Mouse (Mus musculus) heart, embryonic 16.5 days (tissue): Measurements from ENCODE around the gene Brwd1. TPM values are rescaled to one million over a fixed set of nuclear protein-coding genes. Genes with fewer than 3 reads are reported as not detected.

Source experiments
- ATAC-seq: fragments of 200-750 bp; cut with Nextera tagmentation; replicated peaks from 2 replicates; pipeline ENCODE4 v1.8.0; 2017; ENCODE audit warnings: moderate number of reproducible peaks; ENCODE audit not compliant: insufficient read depth, low FRiP score; ENCODE audit errors: extremely low read depth
- H3K27ac ChIP-seq: fragments of 300-500 bp; sonication (generic); 2 replicates; pipeline ENCODE4 v1.5.1; 2014; ENCODE audit warnings: mild to moderate bottlenecking, low read length, control low read depth, moderate library complexity
- H3K27me3 ChIP-seq: fragments of 300-500 bp; sonication (generic); 2 replicates; pipeline ENCODE4 v1.6.1; 2014; ENCODE audit warnings: low read length, mixed read lengths; ENCODE audit not compliant: control insufficient read depth, insufficient read depth
- H3K36me3 ChIP-seq: fragments of 300-500 bp; sonication (generic); 2 replicates; pipeline ENCODE4 v1.6.1; 2014; ENCODE audit not compliant: control insufficient read depth, insufficient read depth
- H3K4me1 ChIP-seq: fragments of 300-500 bp; sonication (generic); 2 replicates; pipeline ENCODE4 v1.6.1; 2014; ENCODE audit warnings: low read length, mixed read lengths; ENCODE audit not compliant: control insufficient read depth, insufficient read depth
- H3K4me2 ChIP-seq: fragments of 300-500 bp; sonication (generic); 2 replicates; pipeline ENCODE4 v1.6.1; 2014; ENCODE audit warnings: low read depth, mild to moderate bottlenecking, control low read depth, low read length
- H3K4me3 ChIP-seq: fragments of 300-500 bp; sonication (generic); 2 replicates; pipeline ENCODE4 v1.5.1; 2014; ENCODE audit warnings: mild to moderate bottlenecking, control low read depth, low read length
- H3K9ac ChIP-seq: fragments of 300-500 bp; sonication (generic); 2 replicates; pipeline ENCODE4 v1.6.1; 2014; ENCODE audit warnings: low read length, control low read depth
- H3K9me3 ChIP-seq: fragments of 300-500 bp; sonication (generic); replicated peaks from 2 replicates; pipeline ENCODE4 v1.6.1; 2016; ENCODE audit warnings: low read length; ENCODE audit not compliant: control insufficient read depth
- WGBS: fragments of 180-500 bp; shearing (Covaris S2); extraction: QIAGEN DNeasy Blood & Tissue Kit; methylation state at CpG from one replicate; pipeline ENCODE4 v1.1.7; 2014; 5-methylcytosine and 5-hydroxymethylcytosine counted together
- polyA plus RNA-seq: library from polyadenylated mRNA; unstranded; fragments of >200 nt; fragmentation: Nextera tagmentation; extraction: Ambion mirVana; gene quantifications from 2 replicates; pipeline ENCODE4 v1.2.1, GENCODE M21; 2015

Brwd1 gene
- polyA plus RNA-seq, 1 experiment from 2014 or later: 68.3 TPM

GRCm38 (mm10) chr16:96085597-96085996 lies 3.3 kb upstream of the Brwd1 start:
- no peak for ATAC-seq
- Histone ChIP-seq H3K4me3 (no peak overlapping the region), H3K36me3 (no peaks in the 10 kb centered on the region), H3K4me1 (peaks cover 14% of the 10 kb centered on the region), H3K4me2 (no peak overlapping the region), H3K9ac (no peak overlapping the region), H3K27ac (no peak overlapping the region), H3K27me3 (no peaks in the 10 kb centered on the region), H3K9me3 (no peaks in the 10 kb centered on the region)

GRCm38 (mm10) chr16:96083179-96083646 lies 887 bp upstream of the Brwd1 start:
- WGBS: 6% methylated on average over 20 of the region's 20 CpGs
- Histone ChIP-seq H3K36me3 (peaks cover 4% of the 10 kb centered on the region; the same call in 1 of the 2 replicates), H3K4me3 (peak overlapping the region; percentile 91), H3K4me1 (peaks cover 18% of the 10 kb centered on the region), H3K27me3 (no peaks in the 10 kb centered on the region), H3K4me2 (peak overlapping the region; percentile 72), H3K27ac (peak overlapping the region; percentile 98), H3K9me3 (no peaks in the 10 kb centered on the region), H3K9ac (peak overlapping the region; percentile 97)
- ATAC-seq: no peak

GRCm38 (mm10) chr16:96081742-96082241 lies 534 bp downstream of the Brwd1 start:
- Histone ChIP-seq H3K4me3 (peak overlapping the region; percentile 91), H3K9ac (peak overlapping the region; percentile 97), H3K4me2 (peak overlapping the region; percentile 72), H3K27me3 (no peaks in the 10 kb centered on the region), H3K36me3 (peaks cover 4% of the 10 kb centered on the region; the same call in 1 of the 2 replicates), H3K4me1 (peaks cover 18% of the 10 kb centered on the region), H3K27ac (peak overlapping the region; percentile 98), H3K9me3 (no peaks in the 10 kb centered on the region)
- under 1% methylated on average over 59 of the region's 68 CpGs for WGBS
- peak; percentile 20 for ATAC-seq

- peak; percentile 79 for ATAC-seq
- peaks cover 6% of the 10 kb centered on the region; the same call in 1 of the 2 replicates for H3K36me3 ChIP-seq
- no peaks in the 10 kb centered on the region for H3K27me3 ChIP-seq
- H3K4me2 ChIP-seq: peak overlapping the region; percentile 72
- H3K4me1 ChIP-seq: peaks cover 18% of the 10 kb centered on the region
- H3K9ac ChIP-seq: peak overlapping the region; percentile 97
- peak overlapping the region; percentile 98 for H3K27ac ChIP-seq
- under 1% methylated on average over 28 of the region's 28 CpGs for WGBS
- no peaks in the 10 kb centered on the region for H3K9me3 ChIP-seq
- peak overlapping the region; percentile 91 for H3K4me3 ChIP-seq
Observed at GRCm38 (mm10) chr16:96081331-96081730, 995 bp downstream of the Brwd1 start.

- Histone ChIP-seq H3K9me3 (no peaks in the 10 kb centered on the region), H3K27ac (no peak overlapping the region), H3K4me2 (peak overlapping the region; percentile 72; the same call in 1 of the 2 replicates), H3K27me3 (no peaks in the 10 kb centered on the region), H3K4me3 (no peak overlapping the region), H3K36me3 (peaks cover 8% of the 10 kb centered on the region; the same call in 1 of the 2 replicates), H3K4me1 (peaks cover 18% of the 10 kb centered on the region), H3K9ac (no peak overlapping the region)
- ATAC-seq: no peak
- 76% methylated on average over 7 of the region's 7 CpGs for WGBS
Observed at GRCm38 (mm10) chr16:96080524-96080923, 1.8 kb downstream of the Brwd1 start.

GRCm38 (mm10) chr16:96068364-96068763 lies 14.0 kb downstream of the Brwd1 start:
- no peak overlapping the region for H3K4me2 ChIP-seq
- H3K4me3 ChIP-seq: no peak overlapping the region
- H3K27ac ChIP-seq: no peak overlapping the region
- no peak for ATAC-seq
- H3K9ac ChIP-seq: no peak overlapping the region
- no peaks in the 10 kb centered on the region for H3K27me3 ChIP-seq
- no peaks in the 10 kb centered on the region for H3K4me1 ChIP-seq
- H3K36me3 ChIP-seq: peaks cover 55% of the 10 kb centered on the region
- no peaks in the 10 kb centered on the region for H3K9me3 ChIP-seq
- 94% methylated on average over 6 of the region's 6 CpGs for WGBS

- Histone ChIP-seq H3K4me1 (no peaks in the 10 kb centered on the region), H3K27ac (no peak overlapping the region), H3K27me3 (no peaks in the 10 kb centered on the region), H3K36me3 (peaks cover 66% of the 10 kb centered on the region), H3K4me3 (no peak overlapping the region), H3K9ac (no peak overlapping the region), H3K9me3 (no peaks in the 10 kb centered on the region), H3K4me2 (no peak overlapping the region)
- ATAC-seq: no peak
- WGBS: 87% methylated on average over 12 of the region's 12 CpGs
Observed at GRCm38 (mm10) chr16:96066174-96066573, 16.2 kb downstream of the Brwd1 start.

GRCm38 (mm10) chr16:96064649-96065048 lies 17.7 kb downstream of the Brwd1 start:
- Histone ChIP-seq H3K9ac (no peak overlapping the region), H3K4me2 (no peak overlapping the region), H3K4me1 (no peaks in the 10 kb centered on the region), H3K9me3 (no peaks in the 10 kb centered on the region), H3K27me3 (no peaks in the 10 kb centered on the region), H3K4me3 (no peak overlapping the region), H3K27ac (no peak overlapping the region), H3K36me3 (peaks cover 68% of the 10 kb centered on the region)
- ATAC-seq: no peak
- 88% methylated on average over 6 of the region's 6 CpGs for WGBS

GRCm38 (mm10) chr16:96044096-96044495 lies 38.2 kb downstream of the Brwd1 start:
- WGBS: 63% methylated on average over 5 of the region's 5 CpGs
- no peak overlapping the region for H3K9ac ChIP-seq
- no peaks in the 10 kb centered on the region for H3K9me3 ChIP-seq
- no peak overlapping the region for H3K4me2 ChIP-seq
- no peak overlapping the region for H3K4me3 ChIP-seq
- peaks cover 56% of the 10 kb centered on the region for H3K36me3 ChIP-seq
- no peaks in the 10 kb centered on the region for H3K27me3 ChIP-seq
- no peak for ATAC-seq
- no peak overlapping the region for H3K27ac ChIP-seq
- H3K4me1 ChIP-seq: no peaks in the 10 kb centered on the region
